Mouse (Mus musculus) gastrocnemius, postnatal 25 days (tissue): ENCODE data around the gene Mamld1. TPM values are rescaled to one million over a fixed set of nuclear protein-coding genes. Genes with fewer than 3 reads are reported as not detected.
"Not testable (repeated sequence)": the region's sequence is repeated elsewhere in the genome, so short reads cannot be mapped to it uniquely, and the experiment has no call there.

Experiments
- DNase-seq: peaks from one replicate; pipeline ENCODE4 v3.0.0; 2022
- long read RNA-seq, 2 experiments: library from polyadenylated mRNA; stranded (forward); transcript quantifications; one replicate each; pipeline ENCODE4 v2.0.0; 2021
- total RNA-seq, 2 experiments: library from RNA; stranded (reverse); gene quantifications; 1 replicate in 1 of 2; 2 replicates in 1 of 2; pipeline ENCODE4 v1.2.3; 2021

The Mamld1 gene
- 1 to 10 TPM; 2.3 to 2.4 TPM for total RNA-seq
- long read RNA-seq, experiment 1, partial matches to known transcripts: 0 of 1 reads
- long read RNA-seq, experiment 1, other reads (novel, unspliced or antisense): 1 of 1 reads
- long read RNA-seq, experiment 2: 0 reads

DNA sequence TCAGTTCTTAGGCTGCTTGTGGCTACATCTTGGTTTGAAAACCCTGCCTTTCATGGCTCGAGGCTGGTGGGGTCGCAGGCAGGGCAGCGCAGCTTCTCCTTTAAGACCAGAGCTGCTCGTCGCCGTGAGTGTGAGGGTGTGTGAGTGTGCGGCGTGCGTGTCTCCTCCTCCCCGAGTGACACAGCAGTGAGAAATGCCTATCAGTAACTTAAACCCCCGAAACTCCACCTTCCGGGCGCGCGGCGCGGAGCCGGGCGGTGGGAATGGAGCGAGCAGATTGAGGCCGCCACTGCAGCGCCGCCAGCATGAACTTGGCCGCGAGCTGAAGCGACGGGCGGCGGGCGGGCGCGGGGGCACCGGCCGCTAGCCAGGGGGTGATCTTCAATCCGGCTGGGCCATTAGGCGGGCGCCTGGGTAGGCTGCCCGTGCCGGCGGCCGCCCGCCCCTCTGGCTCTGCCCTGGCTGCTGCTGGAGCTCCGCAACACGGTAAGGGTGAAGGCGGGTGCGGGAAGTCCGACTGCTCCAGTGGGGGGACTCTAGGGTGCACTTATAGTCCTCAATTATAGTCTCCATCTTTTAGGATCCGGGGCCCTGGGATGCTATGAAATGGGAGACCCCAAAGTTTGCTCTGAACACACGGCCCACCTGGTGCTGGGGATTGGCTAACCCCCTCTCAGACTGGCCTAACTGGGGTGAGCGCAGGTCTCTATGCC lies at the start of gene Mamld1:
Mamld1 (plus strand) TSS at position 393 of the 713 bp plus-strand sequence.
- DNase-seq: peak; percentile 75

- DNase-seq: no peak
Measured at GRCm38 (mm10) chrX:71024718-71025117, 25.3 kb upstream of the Mamld1 start.

- DNase-seq: no peak
Measured at GRCm38 (mm10) chrX:71028007-71028406, 22.0 kb upstream of the Mamld1 start.

GRCm38 (mm10) chrX:71028976-71029375 lies 21.1 kb upstream of the Mamld1 start:
- DNase-seq: not testable (repeated sequence)

- peak; percentile 10 for DNase-seq
Measured at GRCm38 (mm10) chrX:71050677-71051311, 738 bp downstream of the Mamld1 start.

- DNase-seq: peak; percentile 9
Measured at GRCm38 (mm10) chrX:71051361-71052114, 1.5 kb downstream of the Mamld1 start.

GRCm38 (mm10) chrX:71052115-71052478 lies 2.0 kb downstream of the Mamld1 start:
- peak; percentile 53 for DNase-seq

GRCm38 (mm10) chrX:71052481-71053216 lies 2.6 kb downstream of the Mamld1 start:
- DNase-seq: no peak

DNA sequence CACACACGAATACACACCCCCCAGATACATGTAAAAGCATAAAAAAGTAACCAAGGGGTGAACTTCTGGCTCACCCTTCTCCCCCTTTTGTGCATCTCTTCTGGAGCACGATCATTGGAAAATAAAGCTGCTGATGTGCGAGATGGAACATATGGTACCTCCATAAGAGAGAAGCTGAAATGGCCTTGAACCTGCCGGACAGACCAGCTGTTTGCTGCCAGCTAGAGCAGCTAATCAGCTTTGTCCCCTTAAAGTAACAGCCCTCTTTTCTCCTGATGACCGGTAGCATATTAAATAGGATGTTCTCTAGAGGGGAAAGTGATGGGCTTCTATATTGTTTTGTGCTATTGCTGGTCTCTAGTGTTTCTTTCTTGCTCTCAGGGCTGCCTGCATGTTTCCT lies 3.2 kb downstream of the Mamld1 start:
- no peak for DNase-seq

DNA sequence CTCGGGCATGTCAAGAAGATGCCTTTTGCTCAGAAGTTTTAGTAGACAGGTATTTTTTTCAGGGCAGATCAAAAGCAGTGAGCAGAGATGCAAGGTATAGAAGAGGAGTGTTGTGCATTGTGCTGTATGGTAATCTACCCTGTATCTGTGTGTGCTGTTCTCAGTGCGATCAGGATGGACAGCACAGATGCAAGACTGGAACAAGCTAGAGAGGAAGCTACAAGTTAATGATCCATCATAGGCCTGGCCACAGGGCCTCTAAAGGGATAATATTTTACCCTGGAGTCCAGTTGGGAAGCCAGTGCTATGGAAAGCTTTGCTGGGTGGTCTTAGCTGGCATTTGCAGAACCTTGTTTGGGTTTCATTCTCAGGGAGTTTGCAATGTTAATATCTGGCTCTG lies 6.9 kb downstream of the Mamld1 start:
- no peak for DNase-seq

GRCm38 (mm10) chrX:71085092-71085807 lies 35.2 kb downstream of the Mamld1 start:
- no peak for DNase-seq

DNA sequence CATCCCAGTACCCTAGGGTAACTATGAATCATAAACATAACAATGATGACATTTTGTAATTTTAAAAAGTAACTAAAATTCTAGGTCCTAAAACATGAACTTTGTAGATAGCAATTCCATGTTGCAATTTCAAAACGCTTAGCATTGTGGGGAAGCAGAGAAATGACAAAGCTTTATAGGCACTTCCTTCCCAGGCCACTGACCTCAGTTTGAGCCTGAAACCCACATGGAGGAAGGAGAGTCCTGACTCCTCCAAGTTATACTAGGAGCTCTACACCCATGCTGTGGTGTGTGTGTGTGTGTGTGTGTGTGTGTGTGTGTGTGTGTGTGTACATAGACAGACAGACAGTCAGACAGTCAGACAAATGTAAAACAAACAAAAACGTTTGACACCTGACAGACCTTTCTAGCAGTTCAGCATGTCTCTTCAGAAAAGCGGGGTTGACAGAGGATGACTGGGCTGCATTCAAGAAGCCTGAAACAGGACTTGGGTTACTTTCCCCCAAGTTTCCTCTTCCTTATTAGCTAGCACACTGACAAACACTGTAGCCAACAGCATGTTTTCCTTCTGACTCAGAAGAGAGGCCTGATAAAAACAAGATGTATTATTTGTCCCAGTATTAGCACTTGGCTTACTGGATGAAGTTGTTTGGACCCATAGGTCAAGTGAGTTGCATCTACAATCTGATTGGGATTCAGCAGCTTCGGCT lies 37.5 kb downstream of the Mamld1 start:
- no peak for DNase-seq

GRCm38 (mm10) chrX:71088080-71088414 lies 38.0 kb downstream of the Mamld1 start:
- no peak for DNase-seq

DNA sequence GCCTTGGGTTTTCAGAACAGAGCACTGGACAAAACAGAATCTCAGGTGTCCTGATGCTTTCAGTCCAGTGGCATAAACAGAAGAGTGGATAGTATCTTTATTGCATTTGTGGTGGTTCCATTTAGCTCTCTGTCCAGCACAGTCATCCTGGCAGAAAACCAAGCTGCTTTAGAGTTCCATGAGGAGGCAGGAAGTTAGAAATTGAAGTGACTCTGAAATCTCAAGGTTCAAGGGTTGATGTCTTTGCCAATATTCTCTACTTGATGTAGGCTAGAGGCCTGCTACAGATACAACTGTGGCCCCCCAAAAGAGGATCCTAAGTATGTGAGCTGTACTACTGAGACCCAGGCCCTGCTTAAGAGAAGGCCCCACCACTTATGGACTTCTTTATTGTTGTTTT lies 55.8 kb downstream of the Mamld1 start:
- DNase-seq: no peak

- peak; percentile 76 for DNase-seq
Measured at GRCm38 (mm10) chrX:71106392-71106791, 56.3 kb downstream of the Mamld1 start.

DNA sequence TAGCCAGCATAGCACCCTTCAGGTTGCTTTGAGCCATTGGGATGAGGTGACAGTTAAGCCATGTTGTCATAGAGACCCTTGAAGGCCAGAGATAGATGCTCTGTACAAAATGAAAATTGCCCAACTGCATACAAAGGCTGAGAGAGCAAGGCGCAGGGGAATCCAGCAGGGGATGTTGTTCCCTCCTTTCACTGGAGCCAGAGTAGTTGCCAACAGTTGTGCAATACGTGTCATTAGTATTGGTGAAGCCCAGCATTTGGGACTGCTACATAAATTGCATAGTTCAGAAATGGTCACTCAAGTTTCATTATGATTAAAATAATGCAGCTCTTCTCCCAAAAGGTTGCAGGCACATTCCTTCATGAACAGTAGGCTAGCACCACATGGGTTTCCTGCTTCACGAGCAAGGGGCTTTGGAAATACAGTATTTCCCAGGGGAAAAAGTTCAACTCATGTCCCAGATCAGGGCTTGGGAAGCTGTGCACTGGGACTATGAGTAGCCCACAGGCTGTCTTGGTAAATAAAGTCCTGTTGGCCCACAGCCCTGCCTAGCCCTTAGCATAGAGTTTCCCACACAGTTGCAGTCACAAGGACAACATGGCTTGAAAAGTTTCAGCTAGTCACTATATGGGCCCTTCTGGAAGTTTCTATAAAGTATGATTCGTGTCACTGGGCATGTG lies 58.1 kb downstream of the Mamld1 start:
- no peak for DNase-seq

DNA sequence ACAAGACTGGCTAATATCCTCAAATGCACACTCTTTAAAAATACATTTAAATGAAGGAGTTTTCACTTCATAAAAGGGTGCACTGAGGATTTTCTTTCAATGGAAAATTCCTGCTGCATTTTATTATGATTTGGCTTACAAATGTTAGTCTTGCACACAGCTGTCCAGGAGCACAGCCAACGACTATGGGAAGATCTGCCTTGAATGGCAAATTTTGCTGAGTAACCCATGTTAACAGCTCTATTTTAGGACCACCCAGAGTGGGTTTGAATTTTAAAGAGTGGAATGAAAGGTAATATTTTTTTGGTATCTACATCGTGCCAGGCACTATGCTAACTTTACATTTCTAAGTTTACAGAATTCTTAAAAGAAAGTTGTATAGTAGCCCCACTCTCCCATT lies 60.3 kb downstream of the Mamld1 start:
- no peak for DNase-seq

DNA sequence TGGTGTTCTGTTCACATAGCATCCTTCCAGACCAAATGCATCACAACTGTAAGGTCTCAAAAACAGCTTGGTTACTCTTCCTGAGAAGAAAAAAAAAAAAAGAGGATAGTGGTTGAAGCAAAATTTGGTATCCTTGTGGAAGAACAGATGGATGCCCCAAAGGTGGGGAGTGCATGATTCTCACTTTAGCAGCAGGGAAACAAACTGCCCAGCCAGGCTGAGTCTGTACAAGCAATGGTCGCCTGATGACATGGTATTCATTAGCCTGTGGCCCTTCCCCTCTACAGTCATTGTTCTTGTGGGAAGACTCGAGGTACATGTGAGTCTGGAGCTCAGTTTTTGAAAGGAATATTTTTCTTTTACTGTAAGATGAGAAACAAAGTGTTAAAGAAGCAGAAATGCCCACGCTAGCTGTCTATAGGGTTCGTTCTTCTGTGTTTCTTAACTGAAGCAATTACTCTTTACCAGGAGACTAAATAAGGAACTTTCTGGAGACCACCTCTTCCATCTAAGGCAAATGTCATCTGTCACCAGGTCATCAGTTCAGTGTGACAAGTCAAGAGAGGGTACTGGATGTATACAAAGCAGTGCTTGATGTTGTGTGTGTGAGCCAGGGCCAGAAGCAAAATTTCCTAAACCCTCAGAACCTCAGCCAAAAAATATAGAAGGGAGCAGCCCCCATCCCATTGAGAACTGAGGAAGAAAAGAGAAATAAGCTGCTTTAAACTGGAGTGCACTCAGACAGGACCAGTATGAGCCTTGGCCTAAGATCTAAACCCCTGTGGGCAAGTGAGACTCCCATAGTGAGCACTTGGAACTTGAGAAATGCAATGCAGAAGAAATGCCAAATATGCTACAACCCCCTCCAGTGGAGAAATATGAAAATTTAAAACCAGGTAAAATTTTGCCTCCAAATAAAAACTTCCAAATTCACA lies 72.6 kb downstream of the Mamld1 start:
- DNase-seq: no peak

- no peak for DNase-seq
Measured at GRCm38 (mm10) chrX:71125013-71125412, 75.0 kb downstream of the Mamld1 start.
